Mouse (Mus musculus): ENCODE results near the gene Rasa2.

Gene Rasa2

DNA sequence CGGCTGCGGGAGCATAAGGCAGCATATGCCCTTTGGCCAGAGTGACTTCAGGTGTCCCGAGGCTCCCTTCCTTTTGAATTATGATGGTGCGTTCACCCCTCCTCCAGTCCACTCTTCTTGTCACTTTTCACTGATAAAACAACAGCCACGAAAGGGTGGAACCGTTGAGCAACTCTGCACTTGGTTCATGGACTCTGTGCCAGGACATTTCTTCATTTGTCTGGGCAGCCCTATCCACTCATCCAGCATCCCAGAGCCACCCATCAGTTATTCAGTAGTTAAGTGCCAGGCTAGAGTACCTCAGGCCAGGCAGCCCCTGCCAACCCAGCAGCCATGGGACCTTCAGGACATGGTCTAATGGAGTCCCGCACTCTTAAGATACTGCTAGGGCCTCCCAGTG, 7.1 kb upstream of the Rasa2 start:
- no peak for DNase-seq

DNA sequence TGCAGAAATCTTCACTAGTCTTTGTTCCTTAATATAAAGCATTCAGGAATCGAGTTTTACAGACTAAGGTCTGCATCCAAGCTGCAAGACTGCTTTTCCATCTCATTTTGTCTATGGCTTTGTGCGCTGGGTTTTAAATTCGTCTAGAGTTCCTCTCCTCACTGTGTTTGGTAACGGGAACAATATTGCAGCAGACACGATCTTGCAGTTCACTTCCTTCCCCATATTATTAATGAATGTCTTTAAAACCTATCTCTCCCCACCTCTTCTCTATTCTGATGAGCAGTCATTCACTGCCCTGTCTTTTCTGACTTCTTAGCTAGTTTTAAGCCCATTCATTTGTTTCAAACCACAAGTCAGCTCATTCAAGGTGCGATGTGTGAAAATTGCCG, 5.7 kb upstream of the Rasa2 start:
- DNase-seq, result no peak

DNA sequence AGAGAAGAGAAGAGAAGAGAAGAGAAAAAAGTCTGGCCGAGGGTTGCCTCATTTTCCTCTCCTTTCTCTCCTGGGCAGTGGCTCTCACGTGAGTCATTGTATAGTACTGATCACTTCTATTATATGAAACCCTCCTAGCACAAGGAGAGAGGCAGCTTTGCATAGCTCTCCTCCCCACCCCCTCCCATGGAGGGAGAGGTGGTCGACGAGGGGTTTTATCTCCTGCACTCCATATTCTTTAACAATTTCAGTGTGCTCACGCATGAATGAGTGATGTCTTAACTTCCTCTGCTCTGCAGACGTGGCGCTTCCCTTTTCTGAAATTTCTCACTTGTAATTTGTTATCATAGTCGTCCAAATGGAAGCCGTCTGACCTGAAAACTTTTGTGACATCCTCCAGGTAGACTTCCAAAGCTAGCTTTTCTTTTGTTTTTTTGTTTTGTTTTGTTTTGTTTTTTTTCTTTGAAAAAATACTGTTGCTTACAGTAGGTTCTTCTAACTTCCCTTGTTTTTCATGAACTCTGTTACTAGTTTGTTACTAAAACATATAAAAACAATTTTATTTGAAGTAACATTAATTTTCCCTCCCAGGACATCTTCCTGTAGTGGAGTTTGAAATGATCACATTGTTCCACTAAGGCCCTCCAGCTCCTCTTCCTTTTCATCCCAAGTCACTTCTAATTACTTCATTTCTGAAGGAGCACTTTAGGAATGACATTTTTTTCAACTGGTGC, 5.2 kb upstream of the Rasa2 start:
- no peak for DNase-seq

DNA sequence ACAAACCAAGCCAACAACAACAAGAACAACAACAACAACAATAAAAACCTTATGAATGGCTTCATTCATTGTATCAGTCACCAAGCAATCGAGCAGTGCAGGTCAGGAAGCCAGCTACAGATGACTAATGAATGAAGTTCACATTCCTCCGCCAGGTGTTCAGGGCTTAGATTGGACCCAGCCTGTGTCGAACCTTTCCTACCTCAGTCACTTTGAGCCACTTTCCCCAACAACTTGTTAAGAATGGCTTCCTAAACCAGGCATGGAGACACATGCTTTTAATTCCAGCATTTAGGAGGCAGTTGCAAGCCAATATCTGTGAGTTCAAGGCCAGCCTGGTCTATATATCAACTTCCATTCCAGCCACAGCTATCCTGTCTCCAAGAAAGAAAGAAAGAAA, 4.5 kb upstream of the Rasa2 start:
- no peak for DNase-seq

- peak; percentile 68 for DNase-seq
These were observed 3.8 kb upstream of the Rasa2 start for GRCm38 (mm10) chr9:96635176-96635575.

DNA sequence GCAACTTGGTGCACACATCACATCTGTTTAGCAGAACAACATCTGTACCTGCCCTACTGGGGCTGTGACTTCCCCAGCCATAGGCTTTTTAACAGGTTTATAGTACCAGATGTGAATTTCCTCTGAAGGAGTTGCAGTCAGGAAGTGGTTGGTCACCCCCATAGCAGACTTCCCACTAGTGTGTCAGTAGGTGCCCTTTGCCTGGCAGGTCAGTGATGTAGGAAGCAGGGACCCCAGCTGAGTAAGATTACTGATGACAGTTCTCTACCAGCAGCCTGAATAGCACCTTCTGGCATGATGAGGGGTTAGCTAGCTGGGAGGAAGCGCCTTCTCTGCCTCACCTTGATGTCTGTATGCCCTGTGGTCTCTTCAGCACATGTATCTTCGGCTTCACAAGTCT, 2.4 kb upstream of the Rasa2 start:
- no peak for DNase-seq

DNA sequence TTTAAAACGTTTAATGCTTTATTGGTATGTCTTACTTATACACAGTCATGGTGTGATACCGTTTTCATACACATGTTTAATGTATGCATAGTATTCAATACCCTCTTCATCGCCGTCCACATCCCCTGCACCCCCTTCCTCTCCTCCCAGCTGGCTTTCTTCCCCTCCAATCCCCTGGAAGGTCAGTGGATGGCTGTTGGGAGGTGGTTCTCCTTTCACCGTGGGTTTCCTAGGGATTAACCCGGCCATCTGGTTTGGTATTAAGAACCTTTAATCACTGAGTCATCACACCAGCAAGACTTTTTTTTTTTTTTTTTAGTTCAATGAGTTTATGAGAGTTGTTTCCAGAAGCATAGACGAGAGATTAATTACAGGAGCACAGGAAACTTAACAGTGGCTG, 1.3 kb upstream of the Rasa2 start:
- DNase-seq, result peak; percentile 45

- DNase-seq, result no peak
These were observed 765 bp upstream of the Rasa2 start for GRCm38 (mm10) chr9:96632073-96632690.

DNA sequence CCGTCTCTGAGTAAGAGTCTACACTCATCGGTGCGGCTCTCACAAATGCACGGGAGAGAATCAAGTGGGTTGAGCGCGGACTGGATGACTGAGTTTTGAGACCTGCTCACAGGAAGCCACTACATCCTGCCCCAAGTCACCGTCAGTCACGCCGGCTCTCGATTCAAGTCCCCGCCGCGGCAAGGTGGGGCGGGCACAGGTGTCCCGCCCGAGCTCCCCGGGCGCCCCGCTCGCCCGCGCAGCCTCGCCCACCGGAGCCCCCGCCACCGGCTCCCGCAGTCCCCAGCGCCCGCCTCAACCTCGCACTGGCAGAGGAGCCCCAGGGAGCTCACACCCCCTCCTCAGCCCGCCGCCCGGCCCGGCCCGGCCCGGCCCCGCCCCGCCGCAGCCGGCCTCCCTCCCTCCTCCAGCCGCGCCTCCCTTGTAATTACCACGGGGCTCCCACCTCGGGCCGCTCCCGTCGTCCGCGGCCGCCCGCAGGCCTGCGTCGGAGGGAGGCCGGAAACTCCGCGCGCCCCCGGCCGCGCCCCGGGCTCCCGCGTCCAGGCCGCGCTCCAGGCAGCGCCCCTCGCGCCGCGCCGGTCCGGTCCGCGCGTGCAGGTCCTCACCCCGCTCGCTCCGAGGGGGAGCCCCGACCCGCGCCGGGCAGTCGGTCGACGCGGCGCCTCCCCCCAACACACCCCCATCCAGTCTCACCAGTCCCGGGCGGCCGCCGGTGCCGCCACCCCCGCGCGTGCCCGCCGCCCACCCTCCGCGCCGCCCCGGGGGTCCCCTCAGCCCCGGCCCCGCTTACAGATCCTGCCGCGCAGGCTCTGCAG, 637 bp downstream of the Rasa2 start:
- peak; percentile 79 for DNase-seq

GRCm38 (mm10) chr9:96629151-96629550, 2.3 kb downstream of the Rasa2 start:
- no peak for DNase-seq

GRCm38 (mm10) chr9:96627557-96628085, 3.8 kb downstream of the Rasa2 start:
- DNase-seq, result no peak

- no peak for DNase-seq
These were observed 4.4 kb downstream of the Rasa2 start for GRCm38 (mm10) chr9:96627042-96627441.

DNA sequence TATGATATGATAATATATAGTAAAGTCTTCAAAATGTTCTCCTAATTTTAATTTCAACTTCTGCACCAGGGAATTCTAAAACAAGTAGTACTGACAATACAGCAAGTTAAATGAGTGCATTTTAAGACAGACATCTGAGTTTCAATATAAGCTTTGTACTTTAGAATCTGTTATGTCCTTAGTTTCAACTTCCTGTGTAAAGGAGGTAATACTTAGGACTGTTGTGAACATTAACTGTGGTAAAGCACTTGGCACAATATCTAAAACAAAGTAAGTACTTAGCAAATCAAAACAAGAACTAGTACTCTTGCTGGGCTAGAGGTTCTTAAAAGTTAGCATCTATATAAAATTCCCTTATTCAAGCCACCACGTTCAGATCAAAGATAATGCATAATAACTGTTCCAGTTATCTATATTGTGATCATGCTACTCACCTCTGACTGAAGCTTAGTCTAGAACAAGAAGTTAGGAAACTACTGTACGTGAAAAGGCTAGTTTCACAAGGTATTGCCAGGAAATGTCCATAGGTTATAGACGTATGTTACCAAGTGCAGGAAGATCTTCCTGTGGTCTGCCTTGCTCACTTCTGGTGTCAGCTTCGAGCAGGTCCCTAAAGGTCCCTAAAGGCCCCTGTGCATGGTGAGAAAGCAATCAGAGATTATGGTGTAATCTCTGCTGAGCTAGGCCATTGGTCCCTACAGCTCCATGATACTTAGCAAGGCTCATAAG, 12.8 kb downstream of the Rasa2 start:
- no peak for DNase-seq

- DNase-seq, result no peak
These were observed 19.1 kb downstream of the Rasa2 start for GRCm38 (mm10) chr9:96612297-96612696.

GRCm38 (mm10) chr9:96611693-96612293, 19.6 kb downstream of the Rasa2 start:
- DNase-seq, result no peak

GRCm38 (mm10) chr9:96610813-96611212, 20.6 kb downstream of the Rasa2 start:
- DNase-seq, result no peak

GRCm38 (mm10) chr9:96603416-96603815, 28.0 kb downstream of the Rasa2 start:
- no peak for DNase-seq

GRCm38 (mm10) chr9:96597899-96598298, 33.5 kb downstream of the Rasa2 start:
- no peak for DNase-seq

DNA sequence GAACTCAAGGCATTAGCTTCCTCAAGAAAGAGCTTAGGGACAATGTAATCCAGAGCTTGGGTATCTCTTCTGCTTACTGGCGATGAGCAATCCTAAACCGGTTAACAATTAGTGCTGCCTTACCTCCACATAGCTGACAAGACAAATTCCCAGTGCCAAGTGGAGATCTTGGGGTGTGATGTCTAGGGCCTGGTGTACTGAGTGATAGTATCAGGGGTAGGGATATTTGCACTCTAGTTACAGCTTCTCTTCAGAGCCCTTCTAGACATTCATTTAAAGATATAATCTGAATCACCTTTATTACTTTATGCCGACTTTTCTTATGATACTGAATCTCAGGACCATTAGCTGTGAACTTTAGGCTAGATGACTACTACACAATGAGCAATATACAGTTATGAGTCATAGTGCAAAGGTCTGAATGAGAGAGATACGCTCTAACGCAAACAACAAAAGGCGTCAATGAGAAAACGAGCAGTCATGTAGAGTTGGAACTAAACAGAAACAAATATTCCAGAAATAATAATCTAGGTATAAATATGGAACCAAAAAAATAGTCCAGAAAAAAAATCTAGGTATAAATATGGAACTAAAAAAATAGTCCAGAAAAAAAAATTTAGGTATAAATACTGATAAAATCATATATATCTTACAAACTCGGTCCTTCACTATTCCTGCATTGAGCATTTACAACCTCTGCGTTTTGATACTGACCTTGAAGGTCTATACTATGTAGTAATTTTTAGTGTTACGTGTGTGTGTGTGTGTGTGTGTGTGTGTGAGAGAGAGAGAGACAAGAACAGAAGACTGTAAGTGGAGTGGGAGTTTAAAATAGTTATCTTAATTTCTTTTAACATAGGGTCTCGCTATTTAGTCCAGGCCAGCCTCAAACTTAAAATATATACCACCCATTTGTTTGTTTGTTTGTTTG, 38.5 kb downstream of the Rasa2 start:
- no peak for DNase-seq

DNA sequence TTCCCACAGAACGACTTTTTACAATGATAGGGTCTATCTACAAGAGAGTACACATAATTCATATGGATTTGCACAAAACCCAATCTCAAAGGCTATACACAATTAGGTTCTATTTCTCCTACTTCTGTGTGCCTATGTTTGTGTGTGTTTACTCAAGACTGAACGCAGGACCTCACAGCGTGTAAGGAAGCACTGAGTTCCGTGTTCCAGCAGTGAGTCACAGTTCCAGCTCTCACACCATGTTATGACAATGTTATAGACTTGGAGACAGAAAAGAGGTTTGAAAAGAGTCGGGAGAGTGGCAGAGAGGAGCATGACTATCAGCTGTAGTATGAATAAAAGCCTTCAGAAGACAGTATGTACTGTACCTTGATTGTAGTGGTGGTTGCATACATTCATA, 42.1 kb downstream of the Rasa2 start:
- DNase-seq, result no peak

DNA sequence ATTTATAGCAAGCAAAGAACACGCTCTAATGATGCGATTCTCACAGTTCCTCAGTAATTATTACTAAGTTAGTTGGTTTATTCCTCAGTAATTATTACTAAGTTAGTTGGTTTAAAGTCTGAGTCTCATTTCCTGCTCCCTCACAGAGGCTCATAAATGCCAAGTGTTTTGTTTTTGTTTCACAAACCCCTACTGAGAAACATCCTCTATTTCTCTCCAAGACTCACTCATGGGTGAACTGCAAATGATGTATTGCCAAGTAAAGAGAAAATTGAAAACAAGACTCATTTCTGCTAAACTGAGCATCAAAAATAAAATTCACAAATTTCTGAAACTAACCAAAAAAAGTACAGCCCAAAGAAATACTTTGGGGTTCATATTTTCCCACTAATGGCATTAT, 47.9 kb downstream of the Rasa2 start:
- no peak for DNase-seq

Measured in kidney, postnatal 10 days (tissue).